Mouse (Mus musculus) small intestine, adult 2 months (tissue): ENCODE measurements around the gene D930048N14Rik. TPM values are rescaled to one million over a fixed set of nuclear protein-coding genes. Genes with fewer than 3 reads are reported as not detected.

Experiments used
- H3K27ac ChIP-seq: fragments of 200-500 bp; 2 replicates; pipeline ENCODE4 v1.5.1; 2012; ENCODE audit warnings: low read depth, low read length, control low read depth, inconsistent platforms; ENCODE audit not compliant: insufficient read depth
- H3K27me3 ChIP-seq: fragments of 200-500 bp; 2 replicates; pipeline ENCODE4 v1.6.1; 2012; ENCODE audit warnings: mild to moderate bottlenecking, moderate library complexity, low read length, inconsistent platforms; ENCODE audit not compliant: control insufficient read depth, insufficient read depth
- H3K36me3 ChIP-seq: fragments of 200-500 bp; 2 replicates; pipeline ENCODE4 v1.6.1; 2012; ENCODE audit warnings: mild to moderate bottlenecking, low read length, control low read depth, inconsistent platforms; ENCODE audit not compliant: control insufficient read depth, insufficient read depth
- H3K4me1 ChIP-seq: fragments of 200-500 bp; 2 replicates; pipeline ENCODE4 v1.6.1; 2012; ENCODE audit warnings: low read length, inconsistent platforms, mixed read lengths; ENCODE audit not compliant: control insufficient read depth, insufficient read depth, insufficient read length
- H3K4me3 ChIP-seq: fragments of 200-500 bp; 2 replicates; pipeline ENCODE4 v1.5.1; 2012; ENCODE audit warnings: low read depth, mild to moderate bottlenecking, control low read depth, inconsistent platforms, low read length, moderate library complexity
- CTCF ChIP-seq: fragments of 200-500 bp; IDR thresholded peaks from 2 replicates; pipeline ENCODE4 v1.5.1; 2012; ENCODE audit warnings: low read depth, mild to moderate bottlenecking, control low read depth, inconsistent platforms, low read length, moderate library complexity, mixed read lengths; ENCODE audit not compliant: insufficient replicate concordance, insufficient read length; ENCODE audit errors: extremely low read depth
- POLR2A ChIP-seq: fragments of 200-500 bp; IDR thresholded peaks from 2 replicates; pipeline ENCODE4 v1.6.1; 2012; ENCODE audit warnings: low read depth, mild to moderate bottlenecking, control low read depth, inconsistent platforms, low read length, moderate library complexity
- WGBS: fragments of 180-500 bp; shearing (Covaris S2); methylation state at CpG from one replicate; pipeline ENCODE4 v1.1.7; 2018; 5-methylcytosine and 5-hydroxymethylcytosine counted together
- polyA plus RNA-seq: library from polyadenylated mRNA; depleted of rRNA; stranded (reverse); fragments of >200 nt; gene quantifications from 2 replicates; pipeline ENCODE4 v1.2.3, GENCODE M21; 2012

Gene D930048N14Rik
- polyA plus RNA-seq, 1 experiment: 2.4 TPM

DNA sequence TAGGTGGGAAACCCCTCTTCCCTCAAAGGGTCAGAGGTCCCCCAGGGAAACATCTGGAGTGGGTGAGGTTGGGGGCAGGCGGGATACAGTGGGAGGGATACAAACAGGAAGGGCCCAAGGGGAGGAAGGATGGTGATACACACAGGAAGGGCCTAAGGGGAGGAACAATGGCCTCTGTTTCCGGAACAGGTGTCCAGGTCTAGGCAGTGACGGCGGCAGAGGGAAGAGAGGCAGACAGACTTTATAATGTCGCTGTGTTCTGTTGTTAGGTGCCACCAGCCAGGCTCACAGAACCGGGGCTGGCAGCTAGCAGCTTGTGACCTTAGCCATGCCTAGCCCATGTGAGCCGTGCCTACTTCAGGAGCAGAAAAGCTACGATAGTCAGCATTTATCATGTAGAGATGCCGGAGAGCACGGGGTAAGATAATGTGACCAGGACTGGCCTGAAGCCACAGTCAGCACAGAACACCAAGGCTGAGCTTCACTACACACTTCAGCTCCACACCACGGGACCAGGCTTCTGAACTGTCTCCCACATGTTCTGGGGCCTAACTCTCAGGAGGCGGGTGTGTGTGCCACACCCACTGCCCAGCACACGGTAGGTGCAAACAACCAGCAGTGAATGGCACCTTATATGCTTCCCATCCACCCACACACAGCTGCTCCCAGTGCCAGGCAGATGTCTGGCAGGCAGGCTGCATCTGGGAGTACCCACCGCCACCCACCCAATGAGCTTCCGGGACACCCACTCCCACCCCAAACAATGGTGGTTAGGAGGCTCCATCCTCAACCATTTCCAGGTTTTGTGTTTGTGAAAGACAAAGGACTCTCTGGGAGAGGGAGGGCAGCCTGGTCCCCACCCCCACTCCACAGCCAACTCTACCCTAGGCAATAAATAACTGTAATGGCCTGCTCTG, 3.7 kb upstream of the D930048N14Rik start:
- Histone ChIP-seq H3K4me1 (peaks cover 20% of the 10 kb centered on the region), H3K4me3 (0 out of 2 replicates have a peak overlapping the region, but pooled peaks have one; percentile 2), H3K27me3 (no peaks in the 10 kb centered on the region), H3K36me3 (peaks cover 2% of the 10 kb centered on the region; the same call in 1 of the 2 replicates), H3K27ac (peak overlapping the region; percentile 42)
- WGBS: 53% methylated on average over 15 of the region's 15 CpGs
- TF ChIP-seq CTCF (no peak), POLR2A (no peak)

DNA sequence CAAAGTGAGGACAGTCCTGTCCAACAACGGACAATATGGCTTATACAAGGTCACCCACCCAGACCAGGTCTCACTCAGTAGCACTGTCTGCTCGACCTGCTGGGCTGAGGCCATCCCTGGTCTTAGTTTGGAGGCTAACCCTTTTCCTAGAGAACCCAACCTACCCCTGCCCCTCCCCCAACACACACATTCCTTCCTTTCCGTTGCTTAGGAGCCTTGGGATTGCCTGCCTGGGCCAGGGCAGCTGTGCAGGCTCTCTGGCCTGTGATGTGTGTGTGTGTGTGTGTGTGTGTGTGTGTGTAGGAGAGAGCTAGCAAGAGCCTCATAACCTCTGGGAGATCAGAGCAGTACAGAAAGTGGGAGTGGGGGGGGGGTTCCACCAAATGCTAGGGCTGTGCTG, 2.2 kb upstream of the D930048N14Rik start:
- 65% methylated on average over 3 of the region's 3 CpGs for WGBS
- Histone ChIP-seq H3K27me3 (no peaks in the 10 kb centered on the region), H3K4me3 (no peak overlapping the region), H3K27ac (no peak overlapping the region), H3K36me3 (peaks cover 2% of the 10 kb centered on the region; the same call in 1 of the 2 replicates), H3K4me1 (peaks cover 15% of the 10 kb centered on the region)
- no peak for TF ChIP-seq CTCF
- no peak for TF ChIP-seq POLR2A

DNA sequence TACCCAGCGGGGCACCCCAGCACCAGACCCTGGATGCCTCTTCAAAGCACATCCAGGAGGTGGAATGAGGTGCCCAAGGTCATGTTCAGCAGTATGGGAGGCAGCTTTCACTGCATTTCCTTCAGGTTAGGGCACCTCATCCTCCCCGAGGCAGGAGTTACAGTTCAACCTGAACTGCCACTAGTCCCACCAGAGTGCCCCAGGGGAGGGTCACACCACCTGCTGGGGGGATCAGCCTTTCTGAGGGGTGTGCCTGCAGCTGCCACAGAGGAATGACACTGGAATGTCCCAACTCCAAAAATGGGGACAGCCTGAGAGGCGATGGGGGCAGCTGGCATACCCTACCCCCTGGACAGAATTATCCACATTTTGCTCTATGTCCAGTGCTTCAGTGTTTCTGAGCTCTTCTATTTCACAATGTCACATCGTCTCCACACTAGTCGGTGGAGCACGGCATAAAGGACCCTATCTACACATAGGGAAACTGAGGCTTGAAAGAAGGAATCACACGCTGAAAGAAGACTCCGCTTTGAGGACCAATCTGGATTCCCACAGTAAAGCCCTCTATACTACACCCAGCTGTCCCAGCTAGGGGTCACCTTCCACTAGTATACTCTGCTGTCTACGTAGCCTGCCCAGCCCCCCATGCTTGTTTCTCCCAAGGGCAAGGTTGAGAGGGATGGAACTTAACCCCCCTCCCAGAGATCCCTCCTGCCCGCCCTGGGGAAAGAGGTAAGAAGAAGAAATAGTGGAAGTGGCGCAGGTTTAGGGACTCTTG, 1.5 kb upstream of the D930048N14Rik start:
- Histone ChIP-seq H3K4me1 (peaks cover 13% of the 10 kb centered on the region), H3K27ac (no peak overlapping the region), H3K27me3 (no peaks in the 10 kb centered on the region), H3K4me3 (peak overlapping the region; percentile 93), H3K36me3 (peaks cover 2% of the 10 kb centered on the region; the same call in 1 of the 2 replicates)
- TF ChIP-seq CTCF: no peak
- 0 out of 2 replicates have a peak, but pooled peaks have one; percentile 11 for TF ChIP-seq POLR2A
- WGBS: 65% methylated on average over 11 of the region's 11 CpGs

DNA sequence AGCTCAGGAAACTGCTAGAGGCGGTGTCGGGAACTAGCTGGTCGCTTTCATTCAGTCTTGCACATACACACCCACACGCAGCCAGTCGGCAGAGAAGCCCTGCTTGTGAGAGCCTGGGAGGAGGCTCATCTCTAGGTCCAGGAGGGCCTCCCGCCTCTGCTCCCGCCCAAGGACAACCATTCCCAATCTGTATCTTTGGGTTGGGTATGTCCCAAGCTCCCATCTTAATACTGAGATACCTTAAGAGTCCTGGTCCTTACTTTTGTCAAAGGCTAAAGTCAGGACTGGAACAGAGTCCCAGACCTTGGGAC, 910 bp upstream of the D930048N14Rik start:
- Histone ChIP-seq H3K4me3 (peak overlapping the region; percentile 93), H3K36me3 (peaks cover 2% of the 10 kb centered on the region; the same call in 1 of the 2 replicates), H3K4me1 (peaks cover 13% of the 10 kb centered on the region), H3K27me3 (no peaks in the 10 kb centered on the region), H3K27ac (0 out of 2 replicates have a peak overlapping the region, but pooled peaks have one; percentile 53)
- WGBS: 9% methylated on average over 7 of the region's 7 CpGs
- TF ChIP-seq CTCF: no peak
- no peak for TF ChIP-seq POLR2A

DNA sequence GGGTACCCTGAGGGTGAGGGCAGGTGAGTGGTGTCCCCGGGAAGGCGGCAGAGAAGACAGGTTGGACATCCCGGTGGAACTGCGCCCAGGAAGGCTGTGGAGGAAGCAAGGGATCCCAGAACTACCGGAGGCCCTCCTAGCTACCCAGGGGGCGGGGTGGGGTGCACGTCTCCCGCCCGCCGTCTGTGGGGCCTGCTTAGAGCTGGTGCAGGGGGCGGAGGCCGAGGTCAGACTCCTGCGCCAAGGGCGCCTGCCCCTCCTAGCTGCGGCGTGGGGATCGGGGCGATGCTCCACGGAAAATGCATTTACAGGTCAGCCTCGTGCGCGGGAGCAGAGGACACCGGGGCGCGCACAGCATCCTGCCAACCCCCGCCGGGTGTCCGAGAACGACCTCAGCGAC, 493 bp upstream of the D930048N14Rik start:
- peaks cover under 1% of the 10 kb centered on the region; the same call in 1 of the 2 replicates for H3K36me3 ChIP-seq
- TF ChIP-seq CTCF (no peak), POLR2A (no peak)
- H3K4me3 ChIP-seq: peak overlapping the region; percentile 93
- peaks cover 13% of the 10 kb centered on the region for H3K4me1 ChIP-seq
- under 1% methylated on average over 29 of the region's 30 CpGs for WGBS
- H3K27ac ChIP-seq: peak overlapping the region; percentile 53; the same call in 1 of the 2 replicates
- H3K27me3 ChIP-seq: no peaks in the 10 kb centered on the region

DNA sequence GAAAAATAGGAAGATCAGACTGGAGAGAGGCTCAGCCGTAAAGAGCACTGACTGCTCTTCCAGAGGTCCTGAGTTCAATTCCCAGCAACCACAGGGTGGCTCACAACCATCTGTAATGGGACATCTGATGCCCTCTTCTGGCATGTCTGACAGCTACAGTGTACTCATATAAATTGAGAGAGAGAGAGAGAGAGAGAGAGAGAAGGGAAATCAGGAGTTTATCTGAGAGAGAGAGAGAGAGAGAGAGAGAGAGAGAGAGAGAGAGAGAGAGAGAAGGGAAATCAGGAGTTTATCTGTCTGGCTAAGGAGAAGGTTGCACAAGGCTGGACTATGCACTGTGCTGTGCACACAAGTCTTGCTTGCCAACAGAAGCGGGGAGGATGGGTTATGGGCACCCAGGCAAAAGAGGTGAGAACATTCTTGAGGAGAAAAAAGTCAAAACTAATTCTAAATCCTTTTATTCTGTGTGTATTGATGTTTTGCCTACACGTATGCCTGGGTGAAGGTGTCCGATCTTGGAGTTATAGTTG, 2.2 kb downstream of the D930048N14Rik start:
- Histone ChIP-seq H3K36me3 (no peaks in the 10 kb centered on the region), H3K4me1 (peaks cover 5% of the 10 kb centered on the region), H3K4me3 (no peak overlapping the region), H3K27me3 (no peaks in the 10 kb centered on the region), H3K27ac (no peak overlapping the region)
- WGBS: 82% methylated on average over 4 of the region's 4 CpGs
- TF ChIP-seq CTCF (no peak), POLR2A (no peak)

DNA sequence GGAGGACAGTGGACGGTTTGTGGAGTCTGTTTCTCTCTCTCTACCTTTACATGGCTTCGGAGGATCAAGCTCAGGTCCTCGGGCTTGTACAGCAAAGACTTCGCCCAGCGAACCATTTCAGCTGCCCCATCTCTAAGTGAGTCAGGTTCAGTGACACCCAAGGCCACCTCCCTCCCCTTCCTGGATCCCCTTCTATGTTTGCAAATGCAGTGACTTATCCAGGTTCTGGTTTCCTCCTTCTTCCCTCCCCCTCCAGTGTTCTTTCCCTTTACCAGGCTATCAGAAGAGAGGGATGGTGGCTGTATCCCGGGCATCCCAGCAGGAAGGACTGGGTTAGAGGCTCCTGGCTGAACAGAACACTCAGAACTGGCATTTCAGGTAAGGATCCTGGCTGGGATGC, 3.0 kb downstream of the D930048N14Rik start:
- Histone ChIP-seq H3K27ac (no peak overlapping the region), H3K4me3 (no peak overlapping the region), H3K4me1 (peaks cover 10% of the 10 kb centered on the region), H3K27me3 (no peaks in the 10 kb centered on the region), H3K36me3 (no peaks in the 10 kb centered on the region)
- 78% methylated on average over 6 of the region's 6 CpGs for WGBS
- TF ChIP-seq POLR2A (no peak), CTCF (no peak)
